Mouse (Mus musculus) layer of hippocampus, adult 9-11 months (tissue): ENCODE results near the gene Higd1c.
"Not testable (repeated sequence)": the region's sequence is repeated elsewhere in the genome, so short reads cannot be mapped to it uniquely, and the experiment has no call there.

Experiments used
- DNase-seq: peaks from one replicate; pipeline ENCODE4 v3.0.0; 2022

Higd1c gene

GRCm38 (mm10) chr15:100413306-100413705 is 49.0 kb downstream of the Higd1c start:
- no peak for DNase-seq

- DNase-seq = no peak
Measured at GRCm38 (mm10) chr15:100414011-100414410, 49.7 kb downstream of the Higd1c start.

GRCm38 (mm10) chr15:100414942-100415341 is 50.6 kb downstream of the Higd1c start:
- DNase-seq = no peak

GRCm38 (mm10) chr15:100415684-100416083 is 51.3 kb downstream of the Higd1c start:
- DNase-seq = no peak

GRCm38 (mm10) chr15:100417854-100418450 is 53.6 kb downstream of the Higd1c start:
- no peak for DNase-seq

- no peak for DNase-seq
Measured at GRCm38 (mm10) chr15:100419311-100419710, 55.0 kb downstream of the Higd1c start.

- no peak for DNase-seq
Measured at GRCm38 (mm10) chr15:100419901-100420745, 55.8 kb downstream of the Higd1c start.

GRCm38 (mm10) chr15:100421059-100421757 is 56.9 kb downstream of the Higd1c start:
- DNase-seq = no peak

- not testable (repeated sequence) for DNase-seq
Measured at GRCm38 (mm10) chr15:100421758-100422197, 57.4 kb downstream of the Higd1c start, which contains the start of gene Gm5475. Gene Gm5475 (plus strand): TSS chr15:100422147.

GRCm38 (mm10) chr15:100422476-100422875 is 58.1 kb downstream of the Higd1c start:
- DNase-seq = no peak

GRCm38 (mm10) chr15:100422899-100423860 is 58.8 kb downstream of the Higd1c start:
- DNase-seq = peak; percentile 97

- DNase-seq = no peak
Measured at GRCm38 (mm10) chr15:100423916-100424315, 59.6 kb downstream of the Higd1c start.

- DNase-seq = no peak
Measured at GRCm38 (mm10) chr15:100424396-100425122, 60.2 kb downstream of the Higd1c start, which contains the start of gene Slc11a2. Gene Slc11a2 (minus strand): TSS chr15:100425072.

GRCm38 (mm10) chr15:100428296-100428905 is 64.1 kb downstream of the Higd1c start:
- no peak for DNase-seq

- DNase-seq = peak; percentile 19
Measured at GRCm38 (mm10) chr15:100429959-100430565, 65.7 kb downstream of the Higd1c start.

GRCm38 (mm10) chr15:100433234-100433633 is 68.9 kb downstream of the Higd1c start:
- DNase-seq = no peak
